Comparison of ENCODE assay signal across 8 mouse cellular contexts in the genomic region with DNA sequence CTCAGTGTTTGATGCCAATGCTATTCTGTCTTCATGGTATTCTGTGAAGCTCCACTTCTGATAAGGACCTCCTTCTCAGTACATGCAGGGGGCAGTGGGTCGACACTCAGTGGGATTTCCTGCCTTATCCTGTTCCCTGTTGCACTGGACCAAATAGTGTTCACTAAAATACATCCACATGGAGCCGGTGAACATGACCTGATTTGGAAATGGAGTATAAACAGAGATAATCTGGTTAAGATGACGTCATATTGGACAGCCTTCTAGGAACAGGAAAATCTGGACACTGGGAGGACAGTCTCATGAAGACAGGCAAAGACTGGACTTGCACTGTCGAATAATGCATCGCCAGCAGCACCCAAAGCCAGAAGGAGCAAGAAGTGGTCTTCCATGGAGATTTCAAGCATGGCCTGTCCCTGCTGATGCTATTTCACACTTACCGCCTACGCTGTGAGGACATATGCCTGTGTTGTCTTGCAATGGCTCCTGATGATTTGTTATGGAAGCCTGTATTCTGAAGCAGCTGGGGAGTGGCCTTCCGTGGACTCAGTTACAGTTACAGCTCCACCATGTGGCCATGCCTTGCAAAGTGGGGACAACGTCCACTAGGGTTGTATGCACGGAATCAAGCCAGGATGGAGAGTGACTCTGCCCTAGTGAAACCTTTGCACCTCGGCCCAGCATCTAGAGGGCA. TPM values are rescaled to one million over a fixed set of nuclear protein-coding genes. Genes with fewer than 3 reads are reported as not detected.
DNase-seq lines count a peak whose midpoint lies in the region; ATAC-seq and TF ChIP-seq lines count a peak whose summit lies in the region.

No protein-coding gene starts in this region.

- no peak for TF ChIP-seq EP300 in MEL (IDR thresholded peaks at IDR 0.05; ENCODE audit: low read depth in 1 of 2, low read length in 2 of 2)

- no peaks in the 10 kb centered on the region for H3K4me1 ChIP-seq in forebrain, embryonic 14.5 days (ENCODE audit: control insufficient read depth, insufficient read depth, low read length)
- no peaks in the 10 kb centered on the region for H3K4me1 ChIP-seq in forebrain, embryonic 11.5 days (replicated peaks; ENCODE audit: control insufficient read depth, insufficient read depth, low read length)
- no peaks in the 10 kb centered on the region for H3K4me1 ChIP-seq in MEL (ENCODE audit: control insufficient read depth in 1 of 2, insufficient read depth in 2 of 2, low read length in 2 of 2)
- no peaks in the 10 kb centered on the region for H3K4me1 ChIP-seq in kidney, embryonic 14.5 days (ENCODE audit: control insufficient read depth, insufficient read depth, low read length)
- peaks cover 8% of the 10 kb centered on the region; the same call in 1 of the 2 replicates for H3K4me1 ChIP-seq in liver, embryonic 15.5 days (replicated peaks)

- peaks cover 47% of the 10 kb centered on the region for H3K36me3 ChIP-seq in forebrain, embryonic 14.5 days (ENCODE audit: control insufficient read depth, insufficient read depth, low read length)
- peaks cover 3% of the 10 kb centered on the region for H3K36me3 ChIP-seq in forebrain, embryonic 11.5 days (ENCODE audit: control insufficient read depth, insufficient read depth, low read length)
- H3K36me3 ChIP-seq in MEL (ENCODE audit: control insufficient read depth in 1 of 2, insufficient read depth in 2 of 2, low read length in 2 of 2), result peaks cover 0 to 10% of the 10 kb centered on the region in 2 experiments; a peak in 1 of 4 replicates
- peaks cover 35% of the 10 kb centered on the region for H3K36me3 ChIP-seq in kidney, embryonic 14.5 days (ENCODE audit: control insufficient read depth, insufficient read depth, low read length)
- H3K36me3 ChIP-seq in liver, embryonic 15.5 days (replicated peaks), result peaks cover 71% of the 10 kb centered on the region

- DNase-seq in forebrain, embryonic 14.5 days (ENCODE audit: low spot score), result peak; percentile 57
- DNase-seq in forebrain, embryonic 11.5 days (ENCODE audit: low spot score), result no peak
- DNase-seq in MEL (ENCODE audit: low read depth, low spot score), result peak; percentile 51
- DNase-seq in cerebellum, adult 9-10 months, result peak; percentile 43
- peak; percentile 46 for DNase-seq in heart, adult 8-10 months (ENCODE audit: low spot score)
- peak; percentile 53 for DNase-seq in ovary, postnatal 36 days (ENCODE audit: low spot score)

- H3K27me3 ChIP-seq in forebrain, embryonic 14.5 days (replicated peaks; ENCODE audit: control insufficient read depth, insufficient read depth, low read length), result no peaks in the 10 kb centered on the region
- H3K27me3 ChIP-seq in forebrain, embryonic 11.5 days (ENCODE audit: control insufficient read depth, insufficient read depth, low read length), result no peaks in the 10 kb centered on the region
- no peaks in the 10 kb centered on the region for H3K27me3 ChIP-seq in MEL (ENCODE audit: control insufficient read depth in 1 of 2, insufficient read depth in 2 of 2, low read length in 2 of 2)
- H3K27me3 ChIP-seq in kidney, embryonic 14.5 days (ENCODE audit: control insufficient read depth, insufficient read depth, low read length), result no peaks in the 10 kb centered on the region
- no peaks in the 10 kb centered on the region for H3K27me3 ChIP-seq in liver, embryonic 15.5 days

- H3K4me2 ChIP-seq in forebrain, embryonic 14.5 days (ENCODE audit: low read length), result no peak overlapping the region
- no peak overlapping the region for H3K4me2 ChIP-seq in forebrain, embryonic 11.5 days (ENCODE audit: low read depth, low read length, severe bottlenecking)
- no peak overlapping the region for H3K4me2 ChIP-seq in kidney, embryonic 14.5 days (replicated peaks; ENCODE audit: low read depth, low read length)
- no peak overlapping the region for H3K4me2 ChIP-seq in liver, embryonic 15.5 days

- H3K79me2 ChIP-seq in MEL (ENCODE audit: control insufficient read depth, insufficient read depth, low read length, poor library complexity), result no peaks in the 10 kb centered on the region

- no peaks in the 10 kb centered on the region for H3K9me3 ChIP-seq in forebrain, embryonic 14.5 days (replicated peaks; ENCODE audit: control insufficient read depth, low read length)
- no peaks in the 10 kb centered on the region for H3K9me3 ChIP-seq in forebrain, embryonic 11.5 days (ENCODE audit: control insufficient read depth, low read length)
- H3K9me3 ChIP-seq in MEL (replicated peaks; ENCODE audit: insufficient read depth, low read length), result no peaks in the 10 kb centered on the region
- H3K9me3 ChIP-seq in kidney, embryonic 14.5 days (ENCODE audit: control insufficient read depth, low read length), result no peaks in the 10 kb centered on the region
- H3K9me3 ChIP-seq in liver, embryonic 15.5 days (replicated peaks), result no peaks in the 10 kb centered on the region

- H3K4me3 ChIP-seq in forebrain, embryonic 14.5 days (ENCODE audit: low read depth, low read length), result no peak overlapping the region
- H3K4me3 ChIP-seq in forebrain, embryonic 11.5 days (ENCODE audit: low read depth, low read length), result no peak overlapping the region
- no peak overlapping the region for H3K4me3 ChIP-seq in MEL (ENCODE audit: control insufficient read depth in 1 of 2, insufficient read depth in 1 of 2, low read depth in 2 of 2, low read length in 2 of 2)
- no peak overlapping the region for H3K4me3 ChIP-seq in kidney, embryonic 14.5 days (ENCODE audit: low read length)
- no peak overlapping the region for H3K4me3 ChIP-seq in liver, embryonic 15.5 days (replicated peaks)

- TF ChIP-seq RAD21 in MEL (IDR thresholded peaks at IDR 0.05; ENCODE audit: low read depth, low read length), result peak; percentile 46

- TF ChIP-seq POLR2A in MEL (IDR thresholded peaks at IDR 0.05; ENCODE audit: control insufficient read depth in 1 of 2, insufficient read depth in 1 of 2, low read depth in 1 of 2, low read length in 2 of 2, poor library complexity in 1 of 2), result no peak

- H3K27ac ChIP-seq in forebrain, embryonic 14.5 days (ENCODE audit: low read depth, low read length), result no peak overlapping the region
- H3K27ac ChIP-seq in forebrain, embryonic 11.5 days (ENCODE audit: low read depth, low read length), result no peak overlapping the region
- no peak overlapping the region for H3K27ac ChIP-seq in MEL (ENCODE audit: control insufficient read depth, low read depth, low read length)
- H3K27ac ChIP-seq in kidney, embryonic 14.5 days (ENCODE audit: low read depth, low read length), result no peak overlapping the region
- H3K27ac ChIP-seq in liver, embryonic 15.5 days (replicated peaks), result no peak overlapping the region

- no peak overlapping the region for H3K9ac ChIP-seq in forebrain, embryonic 14.5 days (ENCODE audit: low read length)
- H3K9ac ChIP-seq in forebrain, embryonic 11.5 days (ENCODE audit: low read length), result no peak overlapping the region
- H3K9ac ChIP-seq in MEL (ENCODE audit: control insufficient read depth, low read depth, low read length, poor library complexity, severe bottlenecking), result no peak overlapping the region
- H3K9ac ChIP-seq in kidney, embryonic 14.5 days (ENCODE audit: low read depth, low read length), result no peak overlapping the region
- H3K9ac ChIP-seq in liver, embryonic 15.5 days, result no peak overlapping the region

- peak; percentile 31 to 72 (median 51); a peak in 5 of 6 replicates for TF ChIP-seq CTCF in MEL (IDR thresholded peaks at IDR 0.05 in 2 of 3, conservative IDR thresholded peaks at IDR 0.05 in 1 of 3; ENCODE audit: control insufficient read depth in 1 of 3, insufficient read depth in 1 of 3, low read depth in 2 of 3, low read length in 3 of 3, poor library complexity in 1 of 3, severe bottlenecking in 1 of 3)

- WGBS in forebrain, embryonic 14.5 days, result 69% methylated on average over 11 of the region's 11 CpGs
- 73% methylated on average over 11 of the region's 11 CpGs for WGBS in forebrain, embryonic 11.5 days
- 65% methylated on average over 11 of the region's 11 CpGs for WGBS in kidney, embryonic 14.5 days
- 58% methylated on average over 11 of the region's 11 CpGs for WGBS in liver, embryonic 15.5 days (ENCODE audit: insufficient replicate concordance)

- ATAC-seq in forebrain, embryonic 14.5 days, result peak; percentile 34; the same call in 1 of the 2 replicates
- no peak for ATAC-seq in forebrain, embryonic 11.5 days (replicated peaks; ENCODE audit: low FRiP score)
- ATAC-seq in kidney, embryonic 14.5 days (ENCODE audit: low FRiP score, low TSS enrichment), result peak; percentile 60; the same call in 1 of the 2 replicates
- peak; percentile 43; the same call in 1 of the 2 replicates for ATAC-seq in liver, embryonic 15.5 days (ENCODE audit: insufficient read depth)

TF ChIP-seq in MEL, 35 proteins besides CTCF, POLR2A, EP300 and RAD21 (continues in another document):
- no peak for TF ChIP-seq ZNF384 (IDR thresholded peaks at IDR 0.05; ENCODE audit: low read depth, low read length)
- peak; percentile 79 for TF ChIP-seq SMC3 (IDR thresholded peaks at IDR 0.05; ENCODE audit: low read depth, low read length)
- no peak for TF ChIP-seq TCF12 (IDR thresholded peaks at IDR 0.05; ENCODE audit: low read depth, low read length)
- no peak for TF ChIP-seq ZKSCAN1 (IDR thresholded peaks at IDR 0.05; ENCODE audit: low read depth, low read length)
- TF ChIP-seq MXI1 (IDR thresholded peaks at IDR 0.05; ENCODE audit: low read depth, low read length), result no peak
- 0 out of 2 replicates have a peak, but pooled peaks have one; percentile 40 for TF ChIP-seq ZC3H11A (IDR thresholded peaks at IDR 0.05; ENCODE audit: low read depth, low read length)

RNA-seq across cellular contexts. Expression of a gene that starts 10.9 kb away (rescaled TPM):
- polyA plus RNA-seq in forebrain, embryonic 14.5 days (2014; fragmentation: Nextera tagmentation; extraction: Ambion mirVana), result 62.6 and 72.3 TPM in 2 replicates
- polyA plus RNA-seq in forebrain, embryonic 11.5 days (2014; fragmentation: Nextera tagmentation; extraction: Ambion mirVana), result 52.6 and 56.9 TPM in 2 replicates
- 66.9 and 90.6 TPM in 2 replicates for total RNA-seq in MEL (2012; rRNA removed)
- polyA plus RNA-seq in MEL (2012; ENCODE audit: insufficient read depth in 1 of 2, insufficient read length in 2 of 2, low read depth in 1 of 2, low replicate concordance in 2 of 2, missing spikeins in 1 of 2), result 10 to 100 TPM in 1 of 2 experiments, not detected in 1; 66.1 TPM
- total RNA-seq in heart, adult 8-10 months (2022), result 100 to 1,000 TPM; 233 to 419 (median 274) TPM
- polyA plus RNA-seq in kidney, embryonic 14.5 days (2014; fragmentation: Nextera tagmentation; extraction: Ambion mirVana), result 53.7 and 61.2 TPM in 2 replicates
- 139 and 161 TPM in 2 replicates for polyA plus RNA-seq in liver, embryonic 15.5 days (2015; fragmentation: Nextera tagmentation; extraction: Ambion mirVana)

RNA-seq across cellular contexts. Expression of a gene that starts 37.0 kb away (rescaled TPM):
- polyA plus RNA-seq in forebrain, embryonic 14.5 days (2014; fragmentation: Nextera tagmentation; extraction: Ambion mirVana), result 0.17 and 0.36 TPM in 2 replicates
- polyA plus RNA-seq in forebrain, embryonic 11.5 days (2014; fragmentation: Nextera tagmentation; extraction: Ambion mirVana), result 0.09 and 0.51 TPM in 2 replicates
- 0.03 TPM in 1 of 2 replicates, not detected in the other for total RNA-seq in MEL (2012; rRNA removed)
- polyA plus RNA-seq in MEL (2012; ENCODE audit: insufficient read depth in 1 of 2, insufficient read length in 2 of 2, low read depth in 1 of 2, low replicate concordance in 2 of 2, missing spikeins in 1 of 2), result under 1 TPM in 1 of 2 experiments, not detected in 1; 0.03 TPM
- 1 to 10 TPM; 1.7 to 3.1 (median 2.0) TPM for total RNA-seq in heart, adult 8-10 months (2022)
- 0.10 and 0.70 TPM in 2 replicates for polyA plus RNA-seq in kidney, embryonic 14.5 days (2014; fragmentation: Nextera tagmentation; extraction: Ambion mirVana)
- polyA plus RNA-seq in liver, embryonic 15.5 days (2015; fragmentation: Nextera tagmentation; extraction: Ambion mirVana), result 0.35 and 0.62 TPM in 2 replicates
